Mouse (Mus musculus) heart, adult 9 months (tissue): ENCODE data around the gene Stpg4.

Experiments used
- DNase-seq, 2 experiments: peaks; one replicate each; pipeline ENCODE4 v3.0.0; 2022; ENCODE audit warnings: low spot score in 2 of 2

Stpg4 gene

DNA sequence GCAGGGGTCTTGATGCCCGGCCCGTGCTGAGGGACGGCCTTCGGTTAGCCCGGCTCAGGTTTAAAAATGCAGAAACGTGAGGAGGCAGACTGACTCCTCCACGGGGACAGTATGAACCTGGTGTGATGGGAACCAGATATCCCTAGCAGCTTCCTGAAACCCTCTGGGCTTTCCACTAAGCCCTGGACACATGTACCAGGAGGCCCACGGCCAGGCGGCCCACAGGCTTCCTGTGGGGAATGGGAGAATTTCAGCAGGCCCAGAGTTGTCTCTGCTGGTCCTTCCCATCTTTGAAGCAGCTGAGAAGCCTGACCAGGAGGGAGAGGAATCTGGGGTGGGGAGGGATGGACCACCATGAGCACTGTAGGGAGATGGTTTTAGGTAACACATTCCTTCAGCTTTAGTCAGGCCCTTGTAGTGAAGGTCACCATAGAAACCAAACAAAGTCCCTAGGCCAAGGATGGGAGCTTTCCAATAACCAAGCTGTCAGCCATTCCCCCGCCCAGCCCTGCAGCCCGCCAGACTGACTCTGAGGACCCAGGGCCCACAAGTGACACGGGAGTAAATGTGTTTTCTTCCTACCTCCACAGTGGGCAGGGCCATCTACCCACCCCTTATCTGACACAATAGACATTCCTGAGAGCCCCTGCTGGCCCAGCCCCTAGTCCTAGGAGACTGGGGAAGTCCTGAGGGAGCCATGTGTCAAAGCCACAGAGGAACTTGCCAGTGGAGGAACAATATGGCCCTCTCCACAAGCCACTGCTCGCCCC lies 76.9 kb downstream of the Stpg4 start:
- peak; percentile 64 to 72 for DNase-seq

GRCm38 (mm10) chr17:87349575-87349974 lies 78.0 kb downstream of the Stpg4 start:
- no peak for DNase-seq

DNA sequence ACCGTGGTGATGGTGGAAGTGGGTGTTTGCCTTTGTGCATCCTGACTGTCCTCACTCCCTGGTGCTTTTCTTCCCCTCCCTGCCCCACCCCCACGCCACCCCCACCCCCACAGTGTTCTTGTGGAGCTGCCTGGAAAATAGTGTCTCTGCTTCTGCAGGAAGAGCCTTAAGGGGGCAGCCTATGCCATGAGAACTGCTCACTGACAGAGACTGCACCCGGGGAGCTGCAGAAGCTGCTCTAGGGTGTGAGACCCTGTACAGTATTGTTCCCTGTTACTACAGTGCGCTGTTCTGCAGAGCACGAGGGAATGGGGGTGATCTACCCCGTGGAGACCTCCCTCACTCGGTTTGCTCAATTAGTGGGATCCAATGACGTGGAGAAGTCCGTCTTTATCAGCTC lies 78.5 kb downstream of the Stpg4 start:
- DNase-seq = no peak

DNA sequence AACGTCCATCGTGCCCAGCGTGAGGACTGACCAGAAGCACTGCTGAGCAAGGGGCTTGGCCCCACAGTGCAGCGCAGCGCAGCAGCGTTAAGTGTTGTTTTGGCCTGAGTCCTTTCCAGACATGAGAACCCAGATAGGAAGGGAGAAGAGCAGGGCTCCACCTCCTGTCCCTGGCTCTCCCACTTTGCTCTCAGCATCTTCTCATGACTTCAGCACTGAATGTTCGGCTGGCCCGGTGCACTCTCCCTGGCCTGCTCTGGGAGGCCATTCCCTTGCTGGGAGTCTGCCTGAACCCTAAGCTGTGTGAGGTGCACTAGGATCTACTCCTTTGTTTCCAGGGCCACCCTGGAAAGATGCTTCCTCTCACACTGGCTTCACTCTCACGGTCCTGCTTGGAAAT lies 79.2 kb downstream of the Stpg4 start:
- no peak for DNase-seq

DNA sequence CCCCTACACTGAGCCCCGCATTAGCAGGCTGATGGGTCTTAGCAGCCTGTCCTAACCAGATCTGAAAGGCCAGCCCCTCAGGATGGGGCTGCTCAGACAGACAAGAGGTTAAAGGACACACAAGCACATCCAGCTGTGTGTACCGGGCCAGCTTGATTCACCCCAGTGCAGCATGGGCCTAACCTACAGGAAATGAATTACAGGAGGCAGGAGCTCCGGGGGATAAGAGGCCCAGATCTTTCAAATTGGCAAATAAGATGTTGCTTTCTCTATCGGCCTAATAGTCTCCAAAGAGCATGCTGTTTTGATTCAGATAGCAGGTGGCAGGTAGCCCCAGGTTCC lies 82.3 kb downstream of the Stpg4 start:
- no peak for DNase-seq

- no peak for DNase-seq
Observed at GRCm38 (mm10) chr17:87344441-87345251, 82.9 kb downstream of the Stpg4 start.

- DNase-seq = no peak
Observed at GRCm38 (mm10) chr17:87343060-87343703, 84.4 kb downstream of the Stpg4 start.
